8 mouse cellular contexts compared by ENCODE assay signal in genomic region chr12:86887381-86888129, GRCm38 (mm10). TPM values are rescaled to one million over a fixed set of nuclear protein-coding genes. Genes with fewer than 3 reads are reported as not detected.
DNase-seq lines count a peak whose midpoint lies in the region; ATAC-seq and TF ChIP-seq lines count a peak whose summit lies in the region.

No protein-coding gene starts in this region.

- intact Hi-C loops in gastrocnemius, postnatal 14 days (cut with DNase I; ENCODE audit: low total_unique reads): no loop called here

- H3K4me3 ChIP-seq in heart, embryonic 11.5 days (ENCODE audit: low read depth, low read length): peak overlapping the region; percentile 37
- peak overlapping the region; percentile 9 to 58 (median 34) for H3K4me3 ChIP-seq in CH12.LX (replicated peaks in 1 of 3; ENCODE audit: low read depth in 2 of 3, low read length in 2 of 3, poor library complexity in 1 of 3)
- H3K4me3 ChIP-seq in heart, embryonic 16.5 days (ENCODE audit: low read length): peak overlapping the region; percentile 44
- peak overlapping the region; percentile 35 for H3K4me3 ChIP-seq in macrophage (ENCODE audit: inconsistent target)

- DNase-seq in heart, postnatal 4 days: no peak
- DNase-seq in CH12.LX (ENCODE audit: extremely low read depth): no peak
- DNase-seq in gastrocnemius, postnatal 14 days: no peak
- no peak for DNase-seq in embryo, embryonic 11 days
- DNase-seq in right cerebral cortex, postnatal 4 days: no peak

- H3K27me3 ChIP-seq in heart, embryonic 11.5 days (ENCODE audit: control insufficient read depth, insufficient read depth, low read length): no peaks in the 10 kb centered on the region
- H3K27me3 ChIP-seq in CH12.LX (replicated peaks): no peaks in the 10 kb centered on the region
- no peaks in the 10 kb centered on the region for H3K27me3 ChIP-seq in heart, embryonic 16.5 days (ENCODE audit: control insufficient read depth, insufficient read depth, low read length)

- in situ Hi-C loops in CH12.LX (cut with MboI; ENCODE audit: low pct_ligation_motif_present, low pct_unique_long_range_greater_than_20kb, low sequenced_read_pairs): loop anchor here (5.0 kb wide), 1 partner anchor 55 kb away; no protein-coding TSS in a partner anchor

- H3K4me2 ChIP-seq in heart, embryonic 11.5 days: peak overlapping the region; percentile 70
- H3K4me2 ChIP-seq in CH12.LX (ENCODE audit: insufficient read depth, low read depth, poor library complexity, severe bottlenecking): peak overlapping the region; percentile 39
- peak overlapping the region; percentile 66 for H3K4me2 ChIP-seq in heart, embryonic 16.5 days (ENCODE audit: low read depth, low read length)

- no peaks in the 10 kb centered on the region for H3K36me3 ChIP-seq in heart, embryonic 11.5 days (ENCODE audit: control insufficient read depth, insufficient read depth, low read length)
- H3K36me3 ChIP-seq in CH12.LX (replicated peaks in 1 of 2; ENCODE audit: control insufficient read depth in 1 of 2, insufficient read depth in 1 of 2, low read length in 1 of 2) (peaks cover 2 to 5% of the 10 kb centered on the region in 2 experiments), macrophage (ENCODE audit: inconsistent target) (no peaks in the 10 kb centered on the region)
- no peaks in the 10 kb centered on the region for H3K36me3 ChIP-seq in heart, embryonic 16.5 days (ENCODE audit: control insufficient read depth, insufficient read depth)

- no peak for TF ChIP-seq POLR2A in CH12.LX (IDR thresholded peaks at IDR 0.05; ENCODE audit: low read depth, low read length)

- H3K4me1 ChIP-seq in heart, embryonic 11.5 days (ENCODE audit: control insufficient read depth, insufficient read depth, low read length): peaks cover 63% of the 10 kb centered on the region
- peaks cover 24 to 68% of the 10 kb centered on the region in 2 experiments for H3K4me1 ChIP-seq in CH12.LX (ENCODE audit: control insufficient read depth in 1 of 2, insufficient read depth in 2 of 2)
- H3K4me1 ChIP-seq in heart, embryonic 16.5 days (ENCODE audit: control insufficient read depth, insufficient read depth, low read length): peaks cover 54% of the 10 kb centered on the region

- no peak for ATAC-seq in heart, embryonic 11.5 days (replicated peaks; ENCODE audit: insufficient number of reproducible peaks, low FRiP score, low TSS enrichment)
- ATAC-seq in heart, embryonic 16.5 days (replicated peaks; ENCODE audit: extremely low read depth, insufficient read depth, low FRiP score): no peak

- peaks cover 16% of the 10 kb centered on the region for H3K79me2 ChIP-seq in CH12.LX (replicated peaks; ENCODE audit: control insufficient read depth, extremely low read depth, insufficient read depth, poor library complexity, severe bottlenecking)
- H3K79me2 ChIP-seq in macrophage (ENCODE audit: inconsistent target): peaks cover 21% of the 10 kb centered on the region

- dilution Hi-C loops in CH12.LX (cut with MboI; ENCODE audit: extremely low pct_ligation_motif_present, extremely low pct_unique_long_range_greater_than_20kb, low sequenced_read_pairs): no loop called here

- peak overlapping the region; percentile 97 for H3K27ac ChIP-seq in heart, embryonic 11.5 days (ENCODE audit: low read depth, low read length)
- H3K27ac ChIP-seq in CH12.LX (ENCODE audit: insufficient read depth, low read depth) (peak overlapping the region; percentile 53), macrophage (peak overlapping the region; percentile 98)
- peak overlapping the region; percentile 99 for H3K27ac ChIP-seq in heart, embryonic 16.5 days (ENCODE audit: low read length)

- peak overlapping the region; percentile 78 for H3K9ac ChIP-seq in heart, embryonic 11.5 days (ENCODE audit: low read depth, low read length)
- H3K9ac ChIP-seq in CH12.LX (ENCODE audit: insufficient read depth, low read depth): peak overlapping the region; percentile 92
- peak overlapping the region; percentile 73 for H3K9ac ChIP-seq in heart, embryonic 16.5 days (ENCODE audit: low read length)

- no peak for TF ChIP-seq RAD21 in CH12.LX (IDR thresholded peaks at IDR 0.05; ENCODE audit: low read depth, low read length)

- no peak for TF ChIP-seq CTCF in CH12.LX (conservative IDR thresholded peaks at IDR 0.05 in 1 of 2, IDR thresholded peaks at IDR 0.05 in 1 of 2; ENCODE audit: low read depth in 2 of 2, low read length in 2 of 2)

- H3K9me3 ChIP-seq in heart, embryonic 11.5 days (replicated peaks; ENCODE audit: control insufficient read depth, low read length): no peaks in the 10 kb centered on the region
- H3K9me3 ChIP-seq in CH12.LX (replicated peaks; ENCODE audit: low read length): peaks cover under 1% of the 10 kb centered on the region
- H3K9me3 ChIP-seq in heart, embryonic 16.5 days (replicated peaks; ENCODE audit: control insufficient read depth, low read length): no peaks in the 10 kb centered on the region

- 34% methylated on average over 14 of the region's 14 CpGs for WGBS in heart, embryonic 11.5 days (ENCODE audit: insufficient replicate concordance)
- 44% methylated on average over 14 of the region's 14 CpGs for WGBS in heart, embryonic 16.5 days
- 23% methylated on average over 14 of the region's 14 CpGs for WGBS in macrophage (ENCODE audit: missing documents)

- TF ChIP-seq EP300 in CH12.LX (IDR thresholded peaks at IDR 0.05; ENCODE audit: low read length): no peak

TF ChIP-seq in CH12.LX, 34 proteins besides CTCF, POLR2A, EP300 and RAD21:
- TF ChIP-seq ZNF384 (IDR thresholded peaks at IDR 0.05; ENCODE audit: low read depth, low read length): peak; percentile 87
- TF ChIP-seq JUND (conservative IDR thresholded peaks at IDR 0.05; ENCODE audit: low read depth, low read length): no peak

RNA-seq across cellular contexts. Expression of gene Irf2bpl, which starts 3.0 kb away (rescaled TPM):
- polyA plus RNA-seq in heart, embryonic 11.5 days (2014; fragmentation: Nextera tagmentation; extraction: Ambion mirVana): 18.9 and 26.9 TPM in 2 replicates
- total RNA-seq in heart, postnatal 4 days (2021): 10 to 100 TPM; 85.8 to 86.2 TPM
- 19.6 and 21.4 TPM in 2 replicates for total RNA-seq in CH12.LX (2012; rRNA removed)
- total RNA-seq in CH12.LX (2014; rRNA removed): 7.0 and 8.2 TPM in 2 replicates
- 10.2 and 12.1 TPM in 2 replicates for polyA plus RNA-seq in CH12.LX (2012; ENCODE audit: insufficient read length, low read depth)
- 25.4 and 32.4 TPM in 2 replicates for polyA plus RNA-seq in heart, embryonic 16.5 days (2015; fragmentation: Nextera tagmentation; extraction: Ambion mirVana)
- 10 to 100 TPM in 5 of 26 experiments, 1 to 10 TPM in 20, under 1 TPM in 1; 0.94 to 14.8 (median 5.9) TPM for total RNA-seq in macrophage (2018; cell fraction: chromatin; rRNA removed)
- total RNA-seq in macrophage (2018; cell fraction: cytosol; rRNA removed): 10 to 100 TPM in 24 of 26 experiments, 1 to 10 TPM in 2; 7.3 to 28.3 (median 21.4) TPM
- 10 to 100 TPM in 24 of 26 experiments, 1 to 10 TPM in 2; 7.2 to 45.6 (median 16.6) TPM for total RNA-seq in macrophage (2018; cell fraction: nucleus; rRNA removed)
- polyA plus RNA-seq in macrophage (2018): 9.1 to 32.1 TPM (median 10.4 TPM) in 3 replicates
- 10 to 100 TPM; 41.8 to 42.8 TPM for total RNA-seq in gastrocnemius, postnatal 14 days (2021)

RNA-seq across cellular contexts. Expression of gene Cipc, which starts 59.3 kb away (rescaled TPM):
- polyA plus RNA-seq in heart, embryonic 11.5 days (2014; fragmentation: Nextera tagmentation; extraction: Ambion mirVana): 26.7 and 31.0 TPM in 2 replicates
- total RNA-seq in heart, postnatal 4 days (2021): 10 to 100 TPM; 34.1 to 39.3 TPM
- total RNA-seq in CH12.LX (2012; rRNA removed) (18.7 and 19.6 TPM in 2 replicates), CH12.LX (2014; rRNA removed) (15.7 and 16.7 TPM in 2 replicates)
- polyA plus RNA-seq in CH12.LX (2012; ENCODE audit: insufficient read length, low read depth) (17.5 and 20.5 TPM in 2 replicates), macrophage (2018) (42.6 to 89.8 TPM (median 86.9 TPM) in 3 replicates)
- 25.1 and 25.9 TPM in 2 replicates for polyA plus RNA-seq in heart, embryonic 16.5 days (2015; fragmentation: Nextera tagmentation; extraction: Ambion mirVana)
- 100 to 1,000 TPM in 24 of 26 experiments, 10 to 100 TPM in 2; 47.8 to 664 (median 256) TPM for total RNA-seq in macrophage (2018; cell fraction: chromatin; rRNA removed)
- 100 to 1,000 TPM in 9 of 26 experiments, 10 to 100 TPM in 17; 31.9 to 138 (median 77.0) TPM for total RNA-seq in macrophage (2018; cell fraction: cytosol; rRNA removed)
- total RNA-seq in macrophage (2018; cell fraction: nucleus; rRNA removed): 100 to 1,000 TPM in 20 of 26 experiments, 10 to 100 TPM in 6; 48.7 to 440 (median 191) TPM
- 10 to 100 TPM; 20.2 to 20.3 TPM for total RNA-seq in gastrocnemius, postnatal 14 days (2021)
